Mouse (Mus musculus) neutrophil, adult 59 days (primary cell): ENCODE data around the gene Ccdc22. TPM values are rescaled to one million over a fixed set of nuclear protein-coding genes. Genes with fewer than 3 reads are reported as not detected.

ENCODE experiments used
- total RNA-seq, 2 experiments: library from RNA; stranded (reverse); gene quantifications; 1 replicate in 1 of 2; 2 replicates in 1 of 2; pipeline ENCODE4 v1.2.4; 2023

Gene Ccdc22
- 10 to 100 TPM; 17.3 to 20.8 TPM for total RNA-seq

GRCm38 (mm10) chrX:7604879-7605574, at the start of gene Ccdc22:
Gene Ccdc22 (minus strand): TSS chrX:7605517.

GRCm38 (mm10) chrX:7638401-7639091, 33.2 kb upstream of the Ccdc22 start, which contains the start of gene Syp:
Gene Syp (plus strand): TSS chrX:7638471.

GRCm38 (mm10) chrX:7606783-7607182, 1.5 kb upstream of the Ccdc22 start, which contains the start of gene Cacna1f:
Gene Cacna1f (plus strand): TSS chrX:7607083.

GRCm38 (mm10) chrX:7574087-7574884, 31.0 kb downstream of the Ccdc22 start, which contains the start of gene Ppp1r3f:
Gene Ppp1r3f (minus strand): TSS chrX:7574283.

GRCm38 (mm10) chrX:7573176-7574086, 31.9 kb downstream of the Ccdc22 start, which contains the start of gene Foxp3:
Gene Foxp3 (plus strand): TSS chrX:7573644.

Other genes with a start within 250 kb of the Ccdc22 start
- gene Usp27x, start 229.7 kb downstream of the Ccdc22 start, total RNA-seq, result under 1 TPM; 0.18 to 0.66 TPM
- gene Foxp3, start 31.9 kb downstream of the Ccdc22 start, total RNA-seq, result under 1 TPM in 1 of 2 experiments, not detected in 1; 0.58 TPM
- 1 to 10 TPM; 1.3 to 1.6 TPM for gene Ppp1r3f, start 31.2 kb downstream of the Ccdc22 start, total RNA-seq
- under 1 TPM; 0.24 to 0.49 TPM for gene Cacna1f, start 1.6 kb upstream of the Ccdc22 start, total RNA-seq
- gene Syp, start 33.0 kb upstream of the Ccdc22 start, total RNA-seq, result 1 to 10 TPM; 1.3 to 2.0 TPM
- gene Prickle3, start 51.7 kb upstream of the Ccdc22 start, total RNA-seq, result 10 to 100 TPM; 39.8 to 50.1 TPM
- gene Plp2, start 65.9 kb upstream of the Ccdc22 start, total RNA-seq, result 100 to 1,000 TPM; 469 to 499 TPM
- under 1 TPM; 0.27 to 0.35 TPM for gene Magix, start 75.7 kb upstream of the Ccdc22 start, total RNA-seq
- 10 to 100 TPM; 30.3 to 38.9 TPM for gene Gpkow, start 91.6 kb upstream of the Ccdc22 start, total RNA-seq
- 10 to 100 TPM; 46.7 to 57.0 TPM for gene Wdr45, start 108.8 kb upstream of the Ccdc22 start, total RNA-seq
- gene Gm45208, start 116.7 kb upstream of the Ccdc22 start, total RNA-seq, result not detected
- 1 to 10 TPM; 3.8 to 5.6 TPM for gene Praf2, start 122.9 kb upstream of the Ccdc22 start, total RNA-seq
- gene Ccdc120, start 145.4 kb upstream of the Ccdc22 start, total RNA-seq, result under 1 TPM in 1 of 2 experiments, not detected in 1; 0.18 TPM
- gene Tfe3, start 157.0 kb upstream of the Ccdc22 start, total RNA-seq, result 10 to 100 TPM; 63.8 to 76.2 TPM
- 100 to 1,000 TPM; 135 to 144 TPM for gene Gripap1, start 184.2 kb upstream of the Ccdc22 start, total RNA-seq
- 1 to 10 TPM; 1.3 to 5.8 TPM for gene Kcnd1, start 216.8 kb upstream of the Ccdc22 start, total RNA-seq
- 100 to 1,000 TPM; 115 to 130 TPM for gene Otud5, start 235.8 kb upstream of the Ccdc22 start, total RNA-seq